Mouse (Mus musculus): ENCODE results near the gene Myl6. TPM values are rescaled to one million over a fixed set of nuclear protein-coding genes. Genes with fewer than 3 reads are reported as not detected.

The Myl6 gene
- total and polyA plus RNA-seq, 2 experiments from 2014 or later = 791 to 830 TPM

GRCm38 (mm10) chr10:128451014-128451413, 42.9 kb downstream of the Myl6 start:
- WGBS = 71% methylated on average over 6 of the region's 6 CpGs
- TF ChIP-seq EP300 (IDR thresholded peaks at IDR 0.05; ENCODE audit: low read depth) = no peak

GRCm38 (mm10) chr10:128445407-128445806, 48.5 kb downstream of the Myl6 start:
- Histone ChIP-seq H3K4me1 (ENCODE audit: control insufficient read depth, insufficient read depth) (no peaks in the 10 kb centered on the region), H3K36me3 (replicated peaks; ENCODE audit: control insufficient read depth, insufficient read depth, low read length) (peaks cover 7% of the 10 kb centered on the region; the same call in 1 of the 2 replicates), H3K27ac (ENCODE audit: low read depth) (no peak overlapping the region), H3K4me2 (ENCODE audit: low read depth, low read length) (no peak overlapping the region), H3K27me3 (ENCODE audit: control insufficient read depth, insufficient read depth, low read length) (no peaks in the 10 kb centered on the region), H3K9me3 (replicated peaks; ENCODE audit: control insufficient read depth, low read length) (no peaks in the 10 kb centered on the region), H3K4me3 (ENCODE audit: low read depth, low read length) (no peak overlapping the region), H3K9ac (replicated peaks; ENCODE audit: low read depth, low read length) (no peak overlapping the region)
- 61% methylated on average over 4 of the region's 4 CpGs for WGBS
- ATAC-seq (ENCODE audit: insufficient read depth, low read depth) = no peak
- no peak for DNase-seq (ENCODE audit: low spot score)
- no peak for TF ChIP-seq CTCF (IDR thresholded peaks at IDR 0.05; ENCODE audit: low read depth)
- TF ChIP-seq EP300 (IDR thresholded peaks at IDR 0.05; ENCODE audit: low read depth) = no peak

More at GRCm38 (mm10) chr10:128451014-128451413, 42.9 kb downstream of the Myl6 start:
- Histone ChIP-seq H3K27me3 (ENCODE audit: control insufficient read depth, insufficient read depth, low read length) (no peaks in the 10 kb centered on the region), H3K4me3 (ENCODE audit: low read depth, low read length) (no peak overlapping the region), H3K4me2 (ENCODE audit: low read depth, low read length) (no peak overlapping the region), H3K36me3 (replicated peaks; ENCODE audit: control insufficient read depth, insufficient read depth, low read length) (no peaks in the 10 kb centered on the region), H3K9me3 (replicated peaks; ENCODE audit: control insufficient read depth, low read length) (no peaks in the 10 kb centered on the region), H3K4me1 (ENCODE audit: control insufficient read depth, insufficient read depth) (no peaks in the 10 kb centered on the region), H3K9ac (replicated peaks; ENCODE audit: low read depth, low read length) (no peak overlapping the region), H3K27ac (ENCODE audit: low read depth) (no peak overlapping the region)
- DNase-seq (ENCODE audit: low spot score) = no peak
- ATAC-seq (ENCODE audit: insufficient read depth, low read depth) = no peak

GRCm38 (mm10) chr10:128444354-128444753, 49.6 kb downstream of the Myl6 start:
- TF ChIP-seq CTCF (IDR thresholded peaks at IDR 0.05; ENCODE audit: low read depth) (no peak), EP300 (IDR thresholded peaks at IDR 0.05; ENCODE audit: low read depth) (no peak)
- no peak for ATAC-seq (ENCODE audit: insufficient read depth, low read depth)

GRCm38 (mm10) chr10:128442718-128443117, 51.2 kb downstream of the Myl6 start:
- no peak for DNase-seq (ENCODE audit: low spot score)
- Histone ChIP-seq H3K4me2 (ENCODE audit: low read depth, low read length) (no peak overlapping the region), H3K27ac (ENCODE audit: low read depth) (no peak overlapping the region), H3K4me1 (ENCODE audit: control insufficient read depth, insufficient read depth) (no peaks in the 10 kb centered on the region), H3K9me3 (replicated peaks; ENCODE audit: control insufficient read depth, low read length) (no peaks in the 10 kb centered on the region), H3K9ac (replicated peaks; ENCODE audit: low read depth, low read length) (no peak overlapping the region), H3K4me3 (ENCODE audit: low read depth, low read length) (no peak overlapping the region), H3K36me3 (replicated peaks; ENCODE audit: control insufficient read depth, insufficient read depth, low read length) (peaks cover 30% of the 10 kb centered on the region), H3K27me3 (ENCODE audit: control insufficient read depth, insufficient read depth, low read length) (no peaks in the 10 kb centered on the region)
- no peak for TF ChIP-seq EP300 (IDR thresholded peaks at IDR 0.05; ENCODE audit: low read depth)
- no peak for TF ChIP-seq CTCF (IDR thresholded peaks at IDR 0.05; ENCODE audit: low read depth)
- no peak for ATAC-seq (ENCODE audit: insufficient read depth, low read depth)
- WGBS = 90% methylated on average over 1 of the region's 1 CpGs

More at GRCm38 (mm10) chr10:128444354-128444753, 49.6 kb downstream of the Myl6 start:
- Histone ChIP-seq H3K27ac (ENCODE audit: low read depth) (no peak overlapping the region), H3K9ac (replicated peaks; ENCODE audit: low read depth, low read length) (no peak overlapping the region), H3K4me2 (ENCODE audit: low read depth, low read length) (no peak overlapping the region), H3K4me1 (ENCODE audit: control insufficient read depth, insufficient read depth) (no peaks in the 10 kb centered on the region), H3K36me3 (replicated peaks; ENCODE audit: control insufficient read depth, insufficient read depth, low read length) (peaks cover 15% of the 10 kb centered on the region), H3K9me3 (replicated peaks; ENCODE audit: control insufficient read depth, low read length) (no peaks in the 10 kb centered on the region), H3K27me3 (ENCODE audit: control insufficient read depth, insufficient read depth, low read length) (no peaks in the 10 kb centered on the region), H3K4me3 (ENCODE audit: low read depth, low read length) (no peak overlapping the region)
- 64% methylated on average over 6 of the region's 6 CpGs for WGBS
- no peak for DNase-seq (ENCODE audit: low spot score)

GRCm38 (mm10) chr10:128441324-128442119, 52.4 kb downstream of the Myl6 start:
- peaks cover 40% of the 10 kb centered on the region for H3K36me3 ChIP-seq (replicated peaks; ENCODE audit: control insufficient read depth, insufficient read depth, low read length)
- H3K4me3 ChIP-seq (ENCODE audit: low read depth, low read length) = no peak overlapping the region
- H3K4me2 ChIP-seq (ENCODE audit: low read depth, low read length) = no peak overlapping the region
- H3K27ac ChIP-seq (ENCODE audit: low read depth) = no peak overlapping the region
- H3K9me3 ChIP-seq (replicated peaks; ENCODE audit: control insufficient read depth, low read length) = no peaks in the 10 kb centered on the region
- ATAC-seq (ENCODE audit: insufficient read depth, low read depth) (no peak), DNase-seq (ENCODE audit: low spot score) (no peak)
- no peak for TF ChIP-seq CTCF (IDR thresholded peaks at IDR 0.05; ENCODE audit: low read depth)
- no peaks in the 10 kb centered on the region for H3K4me1 ChIP-seq (ENCODE audit: control insufficient read depth, insufficient read depth)
- H3K9ac ChIP-seq (replicated peaks; ENCODE audit: low read depth, low read length) = no peak overlapping the region
- no peaks in the 10 kb centered on the region for H3K27me3 ChIP-seq (ENCODE audit: control insufficient read depth, insufficient read depth, low read length)
- 88% methylated on average over 10 of the region's 10 CpGs for WGBS

Small RNA genes lying within 50 kb of the gene (microRNA-seq; reads per million reads assigned to microRNA genes)
- gene Mir6916 (not detected), gene Mir8105 (not detected)

Other genes starting within 250 kb of the Myl6 start
- gene Apon, start 240.0 kb downstream of the Myl6 start, total RNA-seq (2014; rRNA removed; ENCODE audit: low replicate concordance) = not detected in 2 replicates
- 0.14 TPM in 1 of 2 replicates, not detected in the other for gene Apon, start 240.0 kb downstream of the Myl6 start, polyA plus RNA-seq (2015; fragmentation: Nextera tagmentation; extraction: Ambion mirVana)
- not detected in 2 replicates for gene Apof, start 225.5 kb downstream of the Myl6 start, total RNA-seq (2014; rRNA removed; ENCODE audit: low replicate concordance)
- not detected in 2 replicates for gene Apof, start 225.5 kb downstream of the Myl6 start, polyA plus RNA-seq (2015; fragmentation: Nextera tagmentation; extraction: Ambion mirVana)
- gene Stat2, start 223.6 kb downstream of the Myl6 start, total RNA-seq (2014; rRNA removed; ENCODE audit: low replicate concordance) = 8.2 and 10.0 TPM in 2 replicates
- 6.0 and 6.2 TPM in 2 replicates for gene Stat2, start 223.6 kb downstream of the Myl6 start, polyA plus RNA-seq (2015; fragmentation: Nextera tagmentation; extraction: Ambion mirVana)
- 6.6 and 6.8 TPM in 2 replicates for gene Il23a, start 195.4 kb downstream of the Myl6 start, total RNA-seq (2014; rRNA removed; ENCODE audit: low replicate concordance)
- 4.7 and 5.2 TPM in 2 replicates for gene Il23a, start 195.4 kb downstream of the Myl6 start, polyA plus RNA-seq (2015; fragmentation: Nextera tagmentation; extraction: Ambion mirVana)
- 19.6 and 24.1 TPM in 2 replicates for gene Pan2, start 190.8 kb downstream of the Myl6 start, total RNA-seq (2014; rRNA removed; ENCODE audit: low replicate concordance)
- 12.5 and 13.4 TPM in 2 replicates for gene Pan2, start 190.8 kb downstream of the Myl6 start, polyA plus RNA-seq (2015; fragmentation: Nextera tagmentation; extraction: Ambion mirVana)
- gene Cnpy2, start 171.7 kb downstream of the Myl6 start, total RNA-seq (2014; rRNA removed; ENCODE audit: low replicate concordance) = 24.7 and 49.9 TPM in 2 replicates
- 170 and 190 TPM in 2 replicates for gene Cnpy2, start 171.7 kb downstream of the Myl6 start, polyA plus RNA-seq (2015; fragmentation: Nextera tagmentation; extraction: Ambion mirVana)
- 796 and 830 TPM in 2 replicates for gene Cs, start 156.4 kb downstream of the Myl6 start, total RNA-seq (2014; rRNA removed; ENCODE audit: low replicate concordance)
- gene Cs, start 156.4 kb downstream of the Myl6 start, polyA plus RNA-seq (2015; fragmentation: Nextera tagmentation; extraction: Ambion mirVana) = 590 and 625 TPM in 2 replicates
- gene Coq10a, start 125.1 kb downstream of the Myl6 start, total RNA-seq (2014; rRNA removed; ENCODE audit: low replicate concordance) = 35.2 and 36.9 TPM in 2 replicates
- 52.9 and 61.2 TPM in 2 replicates for gene Coq10a, start 125.1 kb downstream of the Myl6 start, polyA plus RNA-seq (2015; fragmentation: Nextera tagmentation; extraction: Ambion mirVana)
- gene Ankrd52, start 117.0 kb downstream of the Myl6 start, total RNA-seq (2014; rRNA removed; ENCODE audit: low replicate concordance) = 14.3 and 17.6 TPM in 2 replicates
- 4.2 and 4.5 TPM in 2 replicates for gene Ankrd52, start 117.0 kb downstream of the Myl6 start, polyA plus RNA-seq (2015; fragmentation: Nextera tagmentation; extraction: Ambion mirVana)
- gene Slc39a5, start 92.9 kb downstream of the Myl6 start, total RNA-seq (2014; rRNA removed; ENCODE audit: low replicate concordance) = not detected in 2 replicates
- gene Slc39a5, start 92.9 kb downstream of the Myl6 start, polyA plus RNA-seq (2015; fragmentation: Nextera tagmentation; extraction: Ambion mirVana) = not detected in 2 replicates
- gene Nabp2, start 82.7 kb downstream of the Myl6 start, total RNA-seq (2014; rRNA removed; ENCODE audit: low replicate concordance) = 28.1 and 34.6 TPM in 2 replicates
- gene Nabp2, start 82.7 kb downstream of the Myl6 start, polyA plus RNA-seq (2015; fragmentation: Nextera tagmentation; extraction: Ambion mirVana) = 55.5 and 56.1 TPM in 2 replicates
- gene Rnf41, start 82.5 kb downstream of the Myl6 start, total RNA-seq (2014; rRNA removed; ENCODE audit: low replicate concordance) = 27.1 and 27.3 TPM in 2 replicates
- gene Rnf41, start 82.5 kb downstream of the Myl6 start, polyA plus RNA-seq (2015; fragmentation: Nextera tagmentation; extraction: Ambion mirVana) = 21.9 and 24.0 TPM in 2 replicates
- gene Smarcc2, start 34.9 kb downstream of the Myl6 start, total RNA-seq (2014; rRNA removed; ENCODE audit: low replicate concordance) = 40.8 and 42.1 TPM in 2 replicates
- 31.9 and 32.9 TPM in 2 replicates for gene Smarcc2, start 34.9 kb downstream of the Myl6 start, polyA plus RNA-seq (2015; fragmentation: Nextera tagmentation; extraction: Ambion mirVana)
- gene Myl6b, start 4.5 kb upstream of the Myl6 start, total RNA-seq (2014; rRNA removed; ENCODE audit: low replicate concordance) = 3.2 and 4.8 TPM in 2 replicates
- 4.6 and 4.9 TPM in 2 replicates for gene Myl6b, start 4.5 kb upstream of the Myl6 start, polyA plus RNA-seq (2015; fragmentation: Nextera tagmentation; extraction: Ambion mirVana)
- gene Esyt1, start 31.7 kb upstream of the Myl6 start, total RNA-seq (2014; rRNA removed; ENCODE audit: low replicate concordance) = 38.2 and 41.5 TPM in 2 replicates
- gene Esyt1, start 31.7 kb upstream of the Myl6 start, polyA plus RNA-seq (2015; fragmentation: Nextera tagmentation; extraction: Ambion mirVana) = 12.6 and 13.0 TPM in 2 replicates
- gene Zc3h10, start 53.6 kb upstream of the Myl6 start, total RNA-seq (2014; rRNA removed; ENCODE audit: low replicate concordance) = 13.8 and 24.4 TPM in 2 replicates
- gene Zc3h10, start 53.6 kb upstream of the Myl6 start, polyA plus RNA-seq (2015; fragmentation: Nextera tagmentation; extraction: Ambion mirVana) = 6.1 and 8.1 TPM in 2 replicates
- gene Rpl41, start 55.2 kb upstream of the Myl6 start, total RNA-seq (2014; rRNA removed; ENCODE audit: low replicate concordance) = 577 and 617 TPM in 2 replicates
- 2,108 and 2,189 TPM in 2 replicates for gene Rpl41, start 55.2 kb upstream of the Myl6 start, polyA plus RNA-seq (2015; fragmentation: Nextera tagmentation; extraction: Ambion mirVana)
- gene Pa2g4, start 71.8 kb upstream of the Myl6 start, total RNA-seq (2014; rRNA removed; ENCODE audit: low replicate concordance) = 50.2 and 58.2 TPM in 2 replicates
- 72.4 and 74.3 TPM in 2 replicates for gene Pa2g4, start 71.8 kb upstream of the Myl6 start, polyA plus RNA-seq (2015; fragmentation: Nextera tagmentation; extraction: Ambion mirVana)
- gene Erbb3, start 95.5 kb upstream of the Myl6 start, total RNA-seq (2014; rRNA removed; ENCODE audit: low replicate concordance) = 6.9 and 10.6 TPM in 2 replicates
- 3.0 and 3.1 TPM in 2 replicates for gene Erbb3, start 95.5 kb upstream of the Myl6 start, polyA plus RNA-seq (2015; fragmentation: Nextera tagmentation; extraction: Ambion mirVana)
- 1,086 and 1,110 TPM in 2 replicates for gene Rps26, start 132.6 kb upstream of the Myl6 start, total RNA-seq (2014; rRNA removed; ENCODE audit: low replicate concordance)
- gene Rps26, start 132.6 kb upstream of the Myl6 start, polyA plus RNA-seq (2015; fragmentation: Nextera tagmentation; extraction: Ambion mirVana) = 341 and 360 TPM in 2 replicates
- 0.11 and 1.4 TPM in 2 replicates for gene Ikzf4, start 151.8 kb upstream of the Myl6 start, total RNA-seq (2014; rRNA removed; ENCODE audit: low replicate concordance)
- 0.52 and 0.59 TPM in 2 replicates for gene Ikzf4, start 151.8 kb upstream of the Myl6 start, polyA plus RNA-seq (2015; fragmentation: Nextera tagmentation; extraction: Ambion mirVana)
- 17.2 and 21.4 TPM in 2 replicates for gene Suox, start 179.9 kb upstream of the Myl6 start, total RNA-seq (2014; rRNA removed; ENCODE audit: low replicate concordance)
- 11.9 and 12.5 TPM in 2 replicates for gene Suox, start 179.9 kb upstream of the Myl6 start, polyA plus RNA-seq (2015; fragmentation: Nextera tagmentation; extraction: Ambion mirVana)
- gene Rab5b, start 202.1 kb upstream of the Myl6 start, total RNA-seq (2014; rRNA removed; ENCODE audit: low replicate concordance) = 68.1 and 75.3 TPM in 2 replicates
- 51.2 and 54.8 TPM in 2 replicates for gene Rab5b, start 202.1 kb upstream of the Myl6 start, polyA plus RNA-seq (2015; fragmentation: Nextera tagmentation; extraction: Ambion mirVana)
- 7.7 and 23.2 TPM in 2 replicates for gene Pmel, start 210.1 kb upstream of the Myl6 start, total RNA-seq (2014; rRNA removed; ENCODE audit: low replicate concordance)
- 2.0 and 3.0 TPM in 2 replicates for gene Pmel, start 210.1 kb upstream of the Myl6 start, polyA plus RNA-seq (2015; fragmentation: Nextera tagmentation; extraction: Ambion mirVana)
- 71.8 and 74.7 TPM in 2 replicates for gene Cdk2, start 210.9 kb upstream of the Myl6 start, total RNA-seq (2014; rRNA removed; ENCODE audit: low replicate concordance)
- gene Cdk2, start 210.9 kb upstream of the Myl6 start, polyA plus RNA-seq (2015; fragmentation: Nextera tagmentation; extraction: Ambion mirVana) = 50.9 and 53.0 TPM in 2 replicates

Measured in heart, postnatal 0 days (tissue).